Mouse (Mus musculus) thymus, adult 2 months (tissue): ENCODE results near the gene Cerkl.

ENCODE experiments used
- CTCF ChIP-seq: fragments of 200-500 bp; IDR thresholded peaks from 2 replicates; pipeline ENCODE4 v1.5.1; 2012; ENCODE audit warnings: mild to moderate bottlenecking, control low read depth, low read length, moderate library complexity, borderline replicate concordance; ENCODE audit not compliant: control insufficient read depth, poor library complexity, insufficient read depth; ENCODE audit errors: extremely low read depth
- POLR2A ChIP-seq: fragments of 200-500 bp; IDR thresholded peaks from 2 replicates; pipeline ENCODE4 v1.6.1; 2012; ENCODE audit warnings: mild to moderate bottlenecking, low read length, control low read depth, moderate library complexity; ENCODE audit not compliant: control insufficient read depth, poor library complexity, insufficient read depth; ENCODE audit errors: extremely low read depth

DNA sequence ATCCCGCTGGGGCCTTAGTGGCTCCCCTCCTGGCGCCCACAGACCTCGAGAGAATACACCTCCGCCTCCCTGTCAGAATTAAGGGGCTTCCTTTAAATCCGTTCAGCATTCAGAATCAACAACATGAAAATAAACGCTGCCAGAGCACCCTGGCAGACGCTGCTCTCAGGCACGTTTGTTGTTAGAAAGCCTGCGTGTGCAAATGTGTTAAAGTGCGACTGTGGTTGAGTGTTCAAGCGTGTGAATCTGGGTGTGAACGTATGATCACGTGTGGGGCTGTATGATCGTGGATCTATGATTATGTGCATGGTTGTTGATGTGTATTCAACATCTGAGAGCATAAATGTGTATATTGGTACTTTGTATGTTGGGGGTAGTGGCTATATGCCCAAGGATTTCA is 3.5 kb upstream of the Cerkl start:
- no peak for TF ChIP-seq POLR2A
- TF ChIP-seq CTCF, result no peak
